Mouse (Mus musculus): ENCODE data around the gene Gm11567.
"Not testable (repeated sequence)": the region's sequence is repeated elsewhere in the genome, so short reads cannot be mapped to it uniquely, and the experiment has no call there.

The Gm11567 gene

GRCm38 (mm10) chr11:99878887-99879286, at the start of gene Gm11567:
Gene Gm11567 (plus strand): TSS chr11:99879187.
- not testable (repeated sequence) for DNase-seq

- no peak for DNase-seq
These were observed 41.0 kb upstream of the Gm11567 start, which contains the start of gene 2300003K06Rik for GRCm38 (mm10) chr11:99837966-99838365. Gene 2300003K06Rik (minus strand): TSS chr11:99838066.

- no peak for DNase-seq
These were observed 36.8 kb upstream of the Gm11567 start for GRCm38 (mm10) chr11:99842185-99842584.

- no peak for DNase-seq
These were observed 32.2 kb upstream of the Gm11567 start for GRCm38 (mm10) chr11:99846746-99847145.

- DNase-seq, result no peak
These were observed 27.5 kb upstream of the Gm11567 start, which contains the start of gene Krtap4-16 for GRCm38 (mm10) chr11:99851508-99851907. Gene Krtap4-16 (minus strand): TSS chr11:99851608.

GRCm38 (mm10) chr11:99854121-99854520, 24.9 kb upstream of the Gm11567 start:
- DNase-seq, result no peak

- DNase-seq, result no peak
These were observed 21.4 kb upstream of the Gm11567 start, which contains the start of gene Gm11568 for GRCm38 (mm10) chr11:99857617-99858016. Gene Gm11568 (plus strand): TSS chr11:99857917.

- DNase-seq, result no peak
These were observed 20.2 kb upstream of the Gm11567 start for GRCm38 (mm10) chr11:99858761-99859160.

- not testable (repeated sequence) for DNase-seq
These were observed 14.8 kb upstream of the Gm11567 start, which contains the start of gene Gm11559 for GRCm38 (mm10) chr11:99864176-99864575. Gene Gm11559 (plus strand): TSS chr11:99864476.

GRCm38 (mm10) chr11:99873089-99873488, 5.9 kb upstream of the Gm11567 start, which contains the start of gene Krtap9-1:
Gene Krtap9-1 (plus strand): TSS chr11:99873389.
- DNase-seq, result not testable (repeated sequence)

GRCm38 (mm10) chr11:99907620-99908019, 28.6 kb downstream of the Gm11567 start, which contains the start of gene Krtap31-1:
Gene Krtap31-1 (plus strand): TSS chr11:99907920.
- DNase-seq, result no peak

- DNase-seq, result no peak
These were observed 35.5 kb downstream of the Gm11567 start, which contains the start of gene Gm11565 for GRCm38 (mm10) chr11:99914451-99914850. Gene Gm11565 (plus strand): TSS chr11:99914751.

Measured in cerebellum, adult 9-11 months (tissue).